Mouse (Mus musculus) liver, postnatal 0 days (tissue): ENCODE results near the gene Pimreg. TPM values are rescaled to one million over a fixed set of nuclear protein-coding genes. Genes with fewer than 3 reads are reported as not detected.

ENCODE experiments used
- ATAC-seq: fragments of 200-750 bp; cut with Nextera tagmentation; 2 replicates; pipeline ENCODE4 v1.8.0; 2017; ENCODE audit warnings: mild to moderate bottlenecking, moderate library complexity
- DNase-seq: peaks from one replicate; pipeline ENCODE4 v3.0.0-alpha.2; 2016
- H3K27ac ChIP-seq: fragments of 300-500 bp; sonication (generic); 2 replicates; pipeline ENCODE4 v1.5.1; 2014; ENCODE audit warnings: antibody characterized with exemption, moderate library complexity, mild to moderate bottlenecking, low read depth
- H3K27me3 ChIP-seq: fragments of 300-500 bp; sonication (generic); 2 replicates; pipeline ENCODE4 v1.6.1; 2014; ENCODE audit warnings: low read length, control low read depth, mixed read lengths; ENCODE audit not compliant: insufficient read depth
- H3K36me3 ChIP-seq: fragments of 300-500 bp; sonication (generic); replicated peaks from 2 replicates; pipeline ENCODE4 v1.6.1; 2014; ENCODE audit warnings: mild to moderate bottlenecking, control low read depth, low read length, moderate library complexity, mixed read lengths; ENCODE audit not compliant: insufficient read depth
- H3K4me1 ChIP-seq: fragments of 300-500 bp; sonication (generic); 2 replicates; pipeline ENCODE4 v1.6.1; 2014; ENCODE audit warnings: antibody characterized with exemption, mild to moderate bottlenecking, control low read depth; ENCODE audit not compliant: insufficient read depth
- H3K4me2 ChIP-seq: fragments of 300-500 bp; sonication (generic); 2 replicates; pipeline ENCODE4 v1.6.1; 2014; ENCODE audit warnings: low read depth, mild to moderate bottlenecking, low read length, moderate library complexity, mixed read lengths
- H3K4me3 ChIP-seq: fragments of 300-500 bp; sonication (generic); 2 replicates; pipeline ENCODE4 v1.5.1; 2014; ENCODE audit warnings: low read depth, low read length
- H3K9ac ChIP-seq: fragments of 300-500 bp; sonication (generic); replicated peaks from 2 replicates; pipeline ENCODE4 v1.6.1; 2014; ENCODE audit warnings: mild to moderate bottlenecking, moderate library complexity
- H3K9me3 ChIP-seq: fragments of 300-500 bp; sonication (generic); 2 replicates; pipeline ENCODE4 v1.6.1; 2016; ENCODE audit warnings: mild to moderate bottlenecking, control low read depth, low read length, mixed read lengths
- CTCF ChIP-seq: sonication (generic); IDR thresholded peaks from 2 replicates; pipeline ENCODE4 v1.5.1; 2016; ENCODE audit warnings: antibody characterized with exemption, low read depth
- EP300 ChIP-seq: IDR thresholded peaks from 2 replicates; pipeline ENCODE4 v1.6.1; 2016; ENCODE audit warnings: antibody characterized with exemption, low read depth, mild to moderate bottlenecking
- WGBS: fragments of 180-500 bp; shearing (Covaris S2); extraction: QIAGEN DNeasy Blood & Tissue Kit; methylation state at CpG from one replicate; pipeline ENCODE4 v1.1.7; 2014; ENCODE audit not compliant: insufficient replicate concordance; 5-methylcytosine and 5-hydroxymethylcytosine counted together
- polyA plus RNA-seq: library from polyadenylated mRNA; unstranded; fragments of >200 nt; fragmentation: Nextera tagmentation; extraction: Ambion mirVana; gene quantifications from 2 replicates; pipeline ENCODE4 v1.2.1, GENCODE M21; 2015

Pimreg gene
- polyA plus RNA-seq, 1 experiment from 2014 or later = 7.0 TPM

DNA sequence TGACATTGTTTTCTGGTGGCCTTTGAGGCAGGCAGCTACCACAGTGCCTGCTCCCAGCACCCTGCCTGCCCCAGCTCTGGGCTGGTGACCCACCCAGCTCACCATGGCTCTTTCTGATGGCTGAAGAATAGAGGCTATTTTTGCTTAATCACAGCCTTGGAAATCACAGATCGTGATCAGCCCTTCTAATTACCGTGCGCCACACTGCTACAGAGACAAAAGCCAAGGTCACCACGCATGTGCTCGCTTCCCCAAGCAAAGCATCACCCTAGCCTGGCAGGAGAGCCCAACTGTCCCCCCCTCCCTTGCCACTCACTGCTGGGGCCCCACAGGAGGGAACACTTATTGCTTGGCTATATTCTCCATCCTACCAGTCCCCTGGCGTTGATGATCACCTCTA, 38.6 kb downstream of the Pimreg start:
- DNase-seq (no peak), ATAC-seq (no peak)
- Histone ChIP-seq H3K4me2 (no peak overlapping the region), H3K27me3 (no peaks in the 10 kb centered on the region), H3K9me3 (no peaks in the 10 kb centered on the region), H3K27ac (no peak overlapping the region), H3K36me3 (no peaks in the 10 kb centered on the region), H3K4me3 (no peak overlapping the region), H3K9ac (no peak overlapping the region), H3K4me1 (no peaks in the 10 kb centered on the region)
- WGBS = 78% methylated on average over 6 of the region's 6 CpGs
- TF ChIP-seq EP300 (no peak), CTCF (no peak)

DNA sequence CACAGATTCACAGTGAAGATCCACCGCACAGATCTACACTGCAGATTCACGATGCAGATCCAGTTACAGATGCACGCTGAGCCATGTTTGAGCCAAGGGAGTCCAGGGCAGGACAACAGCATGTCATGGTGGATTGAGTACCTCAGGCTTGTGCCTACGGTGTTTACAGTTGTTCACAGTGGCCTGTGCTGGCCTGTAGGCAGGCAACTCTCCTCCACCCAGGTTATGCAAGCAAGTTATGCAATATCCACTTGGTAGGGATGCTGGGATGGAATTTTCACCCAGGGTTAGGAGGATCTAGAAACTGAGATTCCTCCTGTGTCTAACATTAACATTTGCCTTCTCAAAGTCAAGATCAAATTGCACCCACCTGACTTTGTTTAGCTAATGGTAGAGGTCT, 40.8 kb downstream of the Pimreg start:
- Histone ChIP-seq H3K4me1 (no peaks in the 10 kb centered on the region), H3K4me3 (no peak overlapping the region), H3K36me3 (no peaks in the 10 kb centered on the region), H3K27ac (no peak overlapping the region), H3K9ac (no peak overlapping the region), H3K4me2 (no peak overlapping the region), H3K9me3 (no peaks in the 10 kb centered on the region), H3K27me3 (no peaks in the 10 kb centered on the region)
- 77% methylated on average over 4 of the region's 4 CpGs for WGBS
- ATAC-seq (0 out of 2 replicates have a peak, but pooled peaks have one; percentile 31), DNase-seq (no peak)
- TF ChIP-seq EP300 = no peak
- TF ChIP-seq CTCF = no peak

- no peak for ATAC-seq
- WGBS = 86% methylated on average over 15 of the region's 15 CpGs
- H3K9ac ChIP-seq = no peak overlapping the region
Observed at GRCm38 (mm10) chr11:72084337-72084736, 42.5 kb downstream of the Pimreg start.

GRCm38 (mm10) chr11:72086251-72087046, 44.6 kb downstream of the Pimreg start:
- TF ChIP-seq CTCF (no peak), EP300 (no peak)
- 44% methylated on average over 11 of the region's 11 CpGs for WGBS

More at GRCm38 (mm10) chr11:72084337-72084736, 42.5 kb downstream of the Pimreg start:
- Histone ChIP-seq H3K4me1 (no peaks in the 10 kb centered on the region), H3K9me3 (no peaks in the 10 kb centered on the region), H3K4me3 (no peak overlapping the region), H3K36me3 (no peaks in the 10 kb centered on the region), H3K27me3 (no peaks in the 10 kb centered on the region), H3K27ac (no peak overlapping the region), H3K4me2 (no peak overlapping the region)
- TF ChIP-seq CTCF = no peak
- DNase-seq = no peak

GRCm38 (mm10) chr11:72092390-72092789, 50.6 kb downstream of the Pimreg start:
- no peak for ATAC-seq
- no peak for DNase-seq
- H3K36me3 ChIP-seq = no peaks in the 10 kb centered on the region
- no peaks in the 10 kb centered on the region for H3K27me3 ChIP-seq
- H3K9me3 ChIP-seq = no peaks in the 10 kb centered on the region
- TF ChIP-seq EP300 (no peak), CTCF (no peak)
- no peak overlapping the region for H3K4me2 ChIP-seq
- H3K4me3 ChIP-seq = no peak overlapping the region
- no peak overlapping the region for H3K9ac ChIP-seq
- H3K27ac ChIP-seq = no peak overlapping the region
- H3K4me1 ChIP-seq = no peaks in the 10 kb centered on the region
- 50% methylated on average over 8 of the region's 8 CpGs for WGBS

More at GRCm38 (mm10) chr11:72086251-72087046, 44.6 kb downstream of the Pimreg start:
- H3K9ac ChIP-seq = no peak overlapping the region
- H3K4me3 ChIP-seq = no peak overlapping the region
- no peak overlapping the region for H3K4me2 ChIP-seq
- ATAC-seq = no peak
- H3K36me3 ChIP-seq = no peaks in the 10 kb centered on the region
- no peak for DNase-seq
- no peaks in the 10 kb centered on the region for H3K4me1 ChIP-seq
- no peaks in the 10 kb centered on the region for H3K27me3 ChIP-seq
- no peak overlapping the region for H3K27ac ChIP-seq
- no peaks in the 10 kb centered on the region for H3K9me3 ChIP-seq

- no peak overlapping the region for H3K4me3 ChIP-seq
- H3K9me3 ChIP-seq = no peaks in the 10 kb centered on the region
- no peaks in the 10 kb centered on the region for H3K4me1 ChIP-seq
- H3K27me3 ChIP-seq = no peaks in the 10 kb centered on the region
- no peak overlapping the region for H3K4me2 ChIP-seq
- DNase-seq = no peak
- H3K9ac ChIP-seq = no peak overlapping the region
- 66% methylated on average over 7 of the region's 7 CpGs for WGBS
- no peak for ATAC-seq
- TF ChIP-seq EP300 = no peak
- no peak for TF ChIP-seq CTCF
- H3K36me3 ChIP-seq = no peaks in the 10 kb centered on the region
- no peak overlapping the region for H3K27ac ChIP-seq
Observed at GRCm38 (mm10) chr11:72094442-72094841, 52.6 kb downstream of the Pimreg start.
